Mouse (Mus musculus) ES-Bruce4 (cell line): ENCODE measurements at regions not wholly inside any gene's neighbourhood (a gene's known extent, or its start where the extent isn't known, plus 50 kb on each side); places are given as distances from the start of the nearest gene placed in this dataset.

Source experiments
- CTCF ChIP-seq: IDR thresholded peaks from one replicate; pipeline ENCODE4 v1.8.1; 2011; ENCODE audit warnings: low read depth, low read length
- POLR2A ChIP-seq: IDR thresholded peaks from one replicate; pipeline ENCODE4 v1.8.1; 2011; ENCODE audit warnings: low read length; ENCODE audit not compliant: insufficient read depth

DNA sequence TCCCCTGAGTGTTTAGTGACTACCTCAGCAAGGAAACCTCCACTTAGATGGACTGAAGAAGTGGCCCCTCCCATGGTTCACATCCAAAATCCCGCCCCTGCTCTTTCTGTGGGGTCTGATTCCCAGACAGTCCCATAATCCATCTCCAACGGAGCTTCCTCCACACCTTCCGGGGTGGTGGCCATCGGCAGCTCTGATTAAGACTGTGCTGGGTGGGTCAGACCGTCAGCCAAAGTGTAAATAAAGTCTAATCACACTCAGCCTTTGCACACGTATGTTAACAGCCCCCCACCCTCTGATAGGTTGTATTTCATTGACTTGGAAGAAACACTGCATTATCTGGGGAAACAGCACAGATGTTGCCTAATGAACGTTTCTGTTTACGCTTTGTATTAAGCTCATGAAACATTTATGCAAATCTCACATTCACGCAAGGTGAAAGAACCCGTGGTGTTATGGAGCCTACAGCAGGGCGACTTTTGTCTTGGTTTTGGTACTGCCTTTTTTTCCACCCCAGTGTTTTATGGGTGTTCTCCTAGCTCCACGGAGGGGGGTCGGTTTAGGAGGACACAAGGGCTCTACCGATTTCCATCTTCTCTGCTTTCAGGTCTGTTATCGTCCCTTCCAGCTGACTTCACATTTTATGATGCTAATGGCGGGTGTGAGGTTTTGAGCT, 104.8 kb downstream of the Sall1 start:
- no peak for TF ChIP-seq CTCF
- TF ChIP-seq POLR2A: no peak
